Mouse (Mus musculus) lung, postnatal 4 days (tissue): ENCODE measurements at regions not wholly inside any gene's neighbourhood (a gene's known extent, or its start where the extent isn't known, plus 50 kb on each side); places are given as distances from the start of the nearest gene placed in this dataset.

Source experiments
- DNase-seq, 2 experiments: peaks; one replicate each; pipeline ENCODE4 v3.0.0; 2021

DNA sequence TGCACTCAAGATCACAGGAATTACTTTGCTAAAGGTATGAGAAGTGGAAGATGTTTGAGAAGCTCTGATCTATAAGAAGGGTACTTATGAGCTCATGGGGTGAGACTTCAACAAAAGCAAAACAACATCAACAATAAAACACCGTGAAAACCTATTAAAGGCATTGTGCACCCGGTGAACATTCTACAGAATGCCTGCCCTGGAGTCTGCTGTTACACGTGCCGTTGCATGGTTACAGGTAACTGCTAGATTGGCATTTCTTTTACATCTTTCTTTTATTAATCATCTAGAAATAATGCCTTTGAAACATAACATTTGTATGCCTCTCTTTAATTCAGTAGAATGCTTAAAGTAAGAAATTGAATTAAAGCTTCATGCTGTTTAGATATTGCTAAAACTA lies 661.0 kb downstream of the Pcdh18 start:
- no peak for DNase-seq

- DNase-seq, result peak; percentile 28 to 50
Measured at GRCm38 (mm10) chr3:49093818-49094680, 663.1 kb downstream of the Pcdh18 start.

DNA sequence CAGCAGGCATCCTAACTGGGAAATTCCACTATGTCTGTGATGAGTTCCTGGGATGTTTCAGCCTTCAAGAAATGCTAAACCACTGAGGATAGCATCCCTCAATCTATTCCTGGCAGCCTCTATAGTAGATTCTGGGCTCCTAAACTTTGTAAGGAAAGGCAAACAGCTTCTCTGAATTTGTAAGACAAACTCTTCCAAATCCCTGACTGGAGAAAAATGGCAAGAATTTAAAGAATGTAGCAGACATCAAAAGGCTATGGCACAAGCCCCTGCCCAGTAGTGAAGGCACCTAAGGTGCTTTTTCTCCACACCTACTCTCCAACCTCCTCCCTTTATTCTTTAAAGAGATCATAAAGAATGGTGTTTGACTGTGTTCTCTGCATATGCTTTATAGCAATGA lies 688.3 kb downstream of the Pcdh18 start:
- no peak for DNase-seq

GRCm38 (mm10) chr3:49062081-49062480 lies 695.0 kb downstream of the Pcdh18 start:
- no peak for DNase-seq

DNA sequence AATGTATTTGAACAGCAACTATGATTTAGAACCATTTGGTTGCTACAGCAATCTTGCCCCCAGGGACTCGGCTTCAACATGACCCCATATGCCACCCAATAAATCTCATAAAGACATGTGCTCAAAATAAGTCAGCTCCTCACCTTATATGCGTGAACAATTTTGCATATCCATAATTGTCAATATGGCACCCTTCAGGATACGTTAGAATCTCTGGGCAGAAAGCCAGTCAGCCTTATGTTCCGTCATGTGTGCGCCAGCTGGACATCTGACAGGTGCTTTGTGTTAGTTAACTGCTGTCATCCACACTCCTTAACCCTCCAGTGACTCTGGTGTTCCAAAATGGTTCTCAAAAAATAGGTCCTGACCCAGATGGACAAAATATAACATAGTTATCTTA lies 724.1 kb downstream of the Pcdh18 start:
- no peak for DNase-seq

- no peak for DNase-seq
Measured at GRCm38 (mm10) chr3:49009211-49009967, 747.7 kb downstream of the Pcdh18 start.
